Mouse (Mus musculus): ENCODE measurements around the gene Slc25a18.

GRCm38 (mm10) chr6:120798019-120798418 is 24.6 kb downstream of the Slc25a18 start:
- no peak for TF ChIP-seq CTCF (IDR thresholded peaks at IDR 0.05)
- no peak for TF ChIP-seq EP300 (IDR thresholded peaks at IDR 0.05)
